Mouse (Mus musculus) intestine, postnatal 0 days (tissue): ENCODE results near the gene Sv2c. TPM values are rescaled to one million over a fixed set of nuclear protein-coding genes. Genes with fewer than 3 reads are reported as not detected.

Experiments used
- ATAC-seq: fragments of 200-750 bp; cut with Nextera tagmentation; 2 replicates; pipeline ENCODE4 v1.8.0; 2017; ENCODE audit warnings: mild to moderate bottlenecking, moderate TSS enrichment, moderate library complexity
- H3K27ac ChIP-seq: fragments of 300-500 bp; sonication (generic); 2 replicates; pipeline ENCODE4 v1.5.1; 2014; ENCODE audit warnings: mild to moderate bottlenecking, low read depth, low read length, moderate library complexity
- H3K27me3 ChIP-seq: fragments of 300-500 bp; sonication (generic); replicated peaks from 2 replicates; pipeline ENCODE4 v1.6.1; 2014; ENCODE audit warnings: low read length, mixed read lengths; ENCODE audit not compliant: control insufficient read depth, insufficient read depth
- H3K36me3 ChIP-seq: fragments of 300-500 bp; sonication (generic); 2 replicates; pipeline ENCODE4 v1.6.1; 2014; ENCODE audit warnings: mild to moderate bottlenecking, moderate library complexity; ENCODE audit not compliant: control insufficient read depth, insufficient read depth
- H3K4me1 ChIP-seq: fragments of 300-500 bp; sonication (generic); replicated peaks from 2 replicates; pipeline ENCODE4 v1.6.1; 2014; ENCODE audit warnings: antibody characterized with exemption, low read length, mixed read lengths; ENCODE audit not compliant: control insufficient read depth, insufficient read depth
- H3K4me2 ChIP-seq: fragments of 300-500 bp; sonication (generic); replicated peaks from 2 replicates; pipeline ENCODE4 v1.6.1; 2014; ENCODE audit warnings: low read depth, mild to moderate bottlenecking, moderate library complexity
- H3K4me3 ChIP-seq: fragments of 300-500 bp; sonication (generic); 2 replicates; pipeline ENCODE4 v1.5.1; 2014; ENCODE audit warnings: low read depth, low read length
- H3K9ac ChIP-seq: fragments of 300-500 bp; sonication (generic); 2 replicates; pipeline ENCODE4 v1.6.1; 2014; ENCODE audit warnings: mild to moderate bottlenecking, low read depth, low read length
- H3K9me3 ChIP-seq: fragments of 300-500 bp; sonication (generic); 2 replicates; pipeline ENCODE4 v1.6.1; 2016; ENCODE audit warnings: mixed run types; ENCODE audit not compliant: control insufficient read depth
- CTCF ChIP-seq: sonication (generic); IDR thresholded peaks from 2 replicates; pipeline ENCODE4 v1.5.1; 2016; ENCODE audit warnings: low read depth, mild to moderate bottlenecking, control low read depth, antibody characterized with exemption, moderate library complexity
- WGBS: fragments of 180-500 bp; shearing (Covaris S2); extraction: QIAGEN DNeasy Blood & Tissue Kit; methylation state at CpG from one replicate; pipeline ENCODE4 v1.1.7; 2014; 5-methylcytosine and 5-hydroxymethylcytosine counted together
- polyA plus RNA-seq: library from polyadenylated mRNA; unstranded; fragments of >200 nt; fragmentation: Nextera tagmentation; extraction: Ambion mirVana; gene quantifications from 2 replicates; pipeline ENCODE4 v1.2.1, GENCODE M21; 2015

The Sv2c gene
- polyA plus RNA-seq, 1 experiment from 2014 or later, result 1.3 TPM

DNA sequence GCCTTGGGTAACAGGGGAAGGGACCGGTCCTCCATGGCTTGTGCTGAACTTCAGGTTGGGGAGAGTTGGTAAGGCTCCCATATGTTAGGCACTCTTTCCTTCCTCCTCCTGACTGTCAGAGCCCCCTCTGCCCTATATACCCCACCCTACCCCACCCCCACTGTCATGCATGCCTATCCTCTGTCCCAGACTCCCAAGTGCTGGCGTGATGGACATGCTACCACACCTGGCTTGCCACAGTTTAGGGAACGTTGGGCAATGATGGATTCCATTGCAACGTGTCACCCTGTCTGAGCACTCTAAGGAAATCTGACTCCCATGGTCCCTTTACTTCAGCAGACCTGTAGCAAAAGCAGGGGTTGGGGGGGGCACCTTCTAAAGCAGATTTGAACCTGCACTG lies 183.6 kb downstream of the Sv2c start:
- Histone ChIP-seq H3K27ac (peak overlapping the region; percentile 64), H3K4me3 (no peak overlapping the region), H3K4me1 (0 out of 2 replicates have a peak, but pooled peaks cover 3% of the 10 kb centered on the region), H3K9ac (no peak overlapping the region), H3K36me3 (no peaks in the 10 kb centered on the region), H3K9me3 (no peaks in the 10 kb centered on the region), H3K4me2 (no peak overlapping the region), H3K27me3 (no peaks in the 10 kb centered on the region)
- WGBS, result 74% methylated on average over 4 of the region's 4 CpGs
- ATAC-seq, result peak; percentile 3; the same call in 1 of the 2 replicates
- TF ChIP-seq CTCF, result no peak

DNA sequence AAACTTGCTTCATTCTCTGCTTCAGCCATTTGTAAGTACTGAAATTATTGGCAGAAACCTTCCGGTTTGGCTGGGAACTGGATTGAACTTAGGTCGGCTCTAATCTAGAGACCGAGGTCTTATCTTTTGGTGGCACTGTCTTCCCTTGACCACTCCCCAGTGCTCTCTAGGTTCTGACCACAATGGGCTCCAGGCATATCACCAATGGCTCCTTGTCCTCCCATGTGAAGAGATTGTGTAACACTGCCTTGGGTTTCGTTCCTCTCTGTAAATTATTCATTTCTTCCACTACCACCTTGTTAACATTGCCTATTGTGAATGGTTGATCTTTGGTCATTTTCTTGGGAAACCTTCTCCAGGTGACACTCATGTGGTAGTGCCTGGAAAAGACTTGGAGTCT lies 184.0 kb downstream of the Sv2c start:
- Histone ChIP-seq H3K27me3 (no peaks in the 10 kb centered on the region), H3K27ac (peak overlapping the region; percentile 64), H3K4me1 (0 out of 2 replicates have a peak, but pooled peaks cover 3% of the 10 kb centered on the region), H3K9me3 (no peaks in the 10 kb centered on the region), H3K9ac (no peak overlapping the region), H3K4me3 (no peak overlapping the region), H3K36me3 (no peaks in the 10 kb centered on the region), H3K4me2 (no peak overlapping the region)
- ATAC-seq, result peak; percentile 68
- no peak for TF ChIP-seq CTCF
- 38% methylated on average over 4 of the region's 4 CpGs for WGBS

GRCm38 (mm10) chr13:95945937-95946507 lies 186.4 kb downstream of the Sv2c start:
- no peak for ATAC-seq
- H3K27ac ChIP-seq, result no peak overlapping the region
- H3K4me1 ChIP-seq, result 0 out of 2 replicates have a peak, but pooled peaks cover 3% of the 10 kb centered on the region
- WGBS, result 58% methylated on average over 5 of the region's 5 CpGs
- H3K27me3 ChIP-seq, result no peaks in the 10 kb centered on the region
- TF ChIP-seq CTCF, result no peak
- no peaks in the 10 kb centered on the region for H3K36me3 ChIP-seq
- H3K9ac ChIP-seq, result no peak overlapping the region
- no peak overlapping the region for H3K4me2 ChIP-seq
- no peak overlapping the region for H3K4me3 ChIP-seq
- no peaks in the 10 kb centered on the region for H3K9me3 ChIP-seq

DNA sequence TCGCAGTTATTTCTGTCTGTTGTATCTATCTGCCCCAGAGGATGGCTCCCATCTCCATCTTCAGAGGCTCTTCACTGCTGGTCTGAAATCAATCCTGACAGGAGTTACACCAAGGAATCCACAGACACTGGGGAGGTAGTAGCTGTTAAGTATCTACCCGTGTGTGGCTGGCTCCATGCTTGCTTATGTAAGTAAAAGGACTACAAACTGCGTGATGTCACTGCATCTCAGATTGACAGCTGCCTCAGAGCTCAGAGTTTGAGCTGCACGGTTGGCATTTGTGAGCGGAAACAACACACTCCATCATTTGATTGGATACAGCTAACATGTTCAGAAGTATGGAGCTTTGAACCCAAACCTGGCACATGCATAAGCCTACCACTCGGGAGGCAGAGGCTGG lies 187.8 kb downstream of the Sv2c start:
- Histone ChIP-seq H3K27me3 (no peaks in the 10 kb centered on the region), H3K4me1 (0 out of 2 replicates have a peak, but pooled peaks cover 3% of the 10 kb centered on the region), H3K36me3 (no peaks in the 10 kb centered on the region), H3K4me3 (no peak overlapping the region), H3K4me2 (no peak overlapping the region), H3K9me3 (no peaks in the 10 kb centered on the region), H3K9ac (no peak overlapping the region), H3K27ac (no peak overlapping the region)
- TF ChIP-seq CTCF, result no peak
- 85% methylated on average over 6 of the region's 6 CpGs for WGBS
- no peak for ATAC-seq

GRCm38 (mm10) chr13:95943919-95944318 lies 188.5 kb downstream of the Sv2c start:
- Histone ChIP-seq H3K36me3 (no peaks in the 10 kb centered on the region), H3K27me3 (no peaks in the 10 kb centered on the region), H3K27ac (no peak overlapping the region), H3K9ac (no peak overlapping the region), H3K9me3 (no peaks in the 10 kb centered on the region), H3K4me2 (no peak overlapping the region), H3K4me1 (0 out of 2 replicates have a peak, but pooled peaks cover 2% of the 10 kb centered on the region), H3K4me3 (no peak overlapping the region)
- ATAC-seq, result no peak
- TF ChIP-seq CTCF, result no peak
- WGBS, result 87% methylated on average over 3 of the region's 3 CpGs

DNA sequence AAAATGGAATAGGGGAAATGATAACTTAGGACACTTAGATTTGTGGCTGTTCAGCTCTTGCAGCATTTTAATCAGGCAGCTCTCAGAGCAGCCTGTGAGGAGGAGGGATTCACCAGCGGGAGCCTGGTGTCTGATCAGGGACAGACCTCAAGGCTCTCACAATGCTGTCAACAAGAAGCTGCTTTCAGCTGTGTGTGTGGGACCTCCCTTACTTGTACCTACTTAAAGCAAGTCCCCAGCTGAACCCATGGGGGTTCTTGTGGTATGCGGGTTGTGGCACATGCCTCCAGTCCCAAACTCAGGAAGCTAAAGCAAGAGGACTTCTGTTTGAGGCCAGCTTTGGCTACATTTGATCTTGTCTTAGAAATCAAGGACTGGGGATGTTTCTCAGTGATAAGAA lies 189.8 kb downstream of the Sv2c start:
- no peak overlapping the region for H3K27ac ChIP-seq
- no peaks in the 10 kb centered on the region for H3K36me3 ChIP-seq
- H3K4me2 ChIP-seq, result no peak overlapping the region
- no peaks in the 10 kb centered on the region for H3K27me3 ChIP-seq
- TF ChIP-seq CTCF, result no peak
- no peak for ATAC-seq
- 73% methylated on average over 2 of the region's 2 CpGs for WGBS
- no peak overlapping the region for H3K9ac ChIP-seq
- no peaks in the 10 kb centered on the region for H3K9me3 ChIP-seq
- no peaks in the 10 kb centered on the region for H3K4me1 ChIP-seq
- no peak overlapping the region for H3K4me3 ChIP-seq
